In genomic region chr2:91160591-91160990, GRCm38 (mm10) we compare ENCODE assay signal across 22 mouse cellular contexts. TPM values are rescaled to one million over a fixed set of nuclear protein-coding genes. Genes with fewer than 3 reads are reported as not detected.
A peak's percentile ranks its signal among the peaks of the same experiment; 100 is the strongest.
DNase-seq lines count a peak whose midpoint lies in the region; ATAC-seq lines count a peak whose summit lies in the region.
"Had no signal": no experiment of that assay in that cellular context is flagged by ENCODE, and none has a peak within 500 bp of the region (broad histone marks: within the 10 kb centered on the region; RNA-seq: fewer than 3 reads in every experiment).

No protein-coding gene starts in this region.

- H3K27ac ChIP-seq in heart, embryonic 14.5 days (replicated peaks in 1 of 2; ENCODE audit: control insufficient read depth in 1 of 2, insufficient read depth in 1 of 2, low read depth in 2 of 2, low read length in 2 of 2): peak overlapping the region; percentile 6 to 46; a peak in 3 of 4 replicates
- no peak overlapping the region for H3K27ac ChIP-seq in kidney, embryonic 15.5 days
- no peak overlapping the region for H3K27ac ChIP-seq in midbrain, embryonic 11.5 days (ENCODE audit: low read depth, low read length)
- H3K27ac ChIP-seq: embryonic facial prominence, embryonic 15.5 days; gastrocnemius, adult 2 months; hindbrain, embryonic 12.5 days; limb, embryonic 10.5 days had no signal

- no peak overlapping the region for H3K9ac ChIP-seq in heart, embryonic 14.5 days (ENCODE audit: low read length)
- no peak overlapping the region for H3K9ac ChIP-seq in kidney, embryonic 15.5 days
- H3K9ac ChIP-seq in midbrain, embryonic 11.5 days (ENCODE audit: low read length): no peak overlapping the region
- H3K9ac ChIP-seq: embryonic facial prominence, embryonic 15.5 days; hindbrain, embryonic 12.5 days; liver, postnatal 0 days had no signal

- H3K9me3 ChIP-seq in heart, embryonic 14.5 days (ENCODE audit: control insufficient read depth, low read length): no peaks in the 10 kb centered on the region
- no peaks in the 10 kb centered on the region for H3K9me3 ChIP-seq in kidney, embryonic 15.5 days (replicated peaks)
- no peaks in the 10 kb centered on the region for H3K9me3 ChIP-seq in midbrain, embryonic 11.5 days (ENCODE audit: control insufficient read depth, low read length)
- H3K9me3 ChIP-seq: embryonic facial prominence, embryonic 15.5 days; hindbrain, embryonic 12.5 days; limb, embryonic 10.5 days; megakaryocyte, embryonic 14.5 days had no signal

- 33% methylated on average over 6 of the region's 6 CpGs for WGBS in heart, embryonic 14.5 days
- 77% methylated on average over 6 of the region's 6 CpGs for WGBS in kidney, embryonic 15.5 days
- whole genome bisulfite sequencing in midbrain, embryonic 11.5 days: 90% methylated on average over 6 of the region's 6 CpGs

- no peaks in the 10 kb centered on the region for H3K27me3 ChIP-seq in heart, embryonic 14.5 days (ENCODE audit: control insufficient read depth, insufficient read depth, low read length)
- H3K27me3 ChIP-seq in kidney, embryonic 15.5 days: no peaks in the 10 kb centered on the region
- H3K27me3 ChIP-seq in midbrain, embryonic 11.5 days (ENCODE audit: control insufficient read depth, insufficient read depth, low read length): no peaks in the 10 kb centered on the region
- H3K27me3 ChIP-seq: embryonic facial prominence, embryonic 15.5 days; hindbrain, embryonic 12.5 days; megakaryocyte, embryonic 14.5 days; Patski had no signal

- H3K36me3 ChIP-seq in heart, embryonic 14.5 days (ENCODE audit: control insufficient read depth, insufficient read depth, low read length): 0 out of 2 replicates have a peak, but pooled peaks cover 6% of the 10 kb centered on the region
- peaks cover 42% of the 10 kb centered on the region for H3K36me3 ChIP-seq in kidney, embryonic 15.5 days
- peaks cover 4% of the 10 kb centered on the region; the same call in 1 of the 2 replicates for H3K36me3 ChIP-seq in midbrain, embryonic 11.5 days (ENCODE audit: control insufficient read depth, insufficient read depth, low read length)

- H3K4me1 ChIP-seq in heart, embryonic 14.5 days (ENCODE audit: control insufficient read depth in 2 of 2, insufficient read depth in 2 of 2, low read length in 2 of 2): peaks cover 14 to 20% of the 10 kb centered on the region in 2 experiments
- no peaks in the 10 kb centered on the region for H3K4me1 ChIP-seq in kidney, embryonic 15.5 days
- H3K4me1 ChIP-seq in midbrain, embryonic 11.5 days (ENCODE audit: control insufficient read depth, insufficient read depth, low read length): no peaks in the 10 kb centered on the region
- H3K4me1 ChIP-seq: embryonic facial prominence, embryonic 15.5 days; hindbrain, embryonic 12.5 days; limb, embryonic 10.5 days had no signal

- no peak for ATAC-seq in heart, embryonic 14.5 days (ENCODE audit: insufficient number of reproducible peaks, insufficient read depth, low FRiP score, low read depth)
- no peak for ATAC-seq in kidney, embryonic 15.5 days (replicated peaks; ENCODE audit: low FRiP score)
- no peak for ATAC-seq in midbrain, embryonic 11.5 days (ENCODE audit: low FRiP score)
- ATAC-seq: forebrain, embryonic 14.5 days; liver, postnatal 0 days; Patski had no signal

- no peak for DNase-seq in heart, adult 8-10 months (ENCODE audit: low spot score)
- DNase-seq in kidney, adult 9 months: peak; percentile 8
- DNase-seq in testis, postnatal 14 days (ENCODE audit: low spot score): peak; percentile 3
- no peak for DNase-seq in testis, postnatal 10 days (ENCODE audit: low spot score)
- DNase-seq in midbrain, embryonic 11.5 days (ENCODE audit: low spot score, missing footprints): no peak
- DNase-seq: adrenal gland, adult 2 months; cerebellum, adult 11 months; cerebellum, adult 9-11 months; gastrocnemius, adult 2 months; liver, postnatal 0 days; midbrain, embryonic 14.5 days; right cerebral cortex, postnatal 14 days; thymus, postnatal 25 days had no signal

- H3K4me2 ChIP-seq in heart, embryonic 14.5 days (ENCODE audit: low read length): no peak overlapping the region
- no peak overlapping the region for H3K4me2 ChIP-seq in kidney, embryonic 15.5 days
- H3K4me2 ChIP-seq in midbrain, embryonic 11.5 days: no peak overlapping the region
- H3K4me2 ChIP-seq: embryonic facial prominence, embryonic 15.5 days; hindbrain, embryonic 12.5 days; liver, embryonic 11.5 days had no signal

- no peak overlapping the region for H3K4me3 ChIP-seq in heart, embryonic 14.5 days (ENCODE audit: control insufficient read depth in 1 of 2, insufficient read depth in 1 of 2, low read depth in 1 of 2, low read length in 2 of 2)
- H3K4me3 ChIP-seq in kidney, embryonic 15.5 days (replicated peaks): no peak overlapping the region
- no peak overlapping the region for H3K4me3 ChIP-seq in midbrain, embryonic 11.5 days (ENCODE audit: low read depth, low read length)
- H3K4me3 ChIP-seq: embryonic facial prominence, embryonic 15.5 days; gastrocnemius, adult 2 months; hindbrain, embryonic 12.5 days; limb, embryonic 10.5 days; megakaryocyte, embryonic 14.5 days had no signal

RNA-seq across cellular contexts. Expression of gene Madd, which starts 23.0 kb away (rescaled TPM):
- polyA plus RNA-seq in heart, embryonic 14.5 days (2014; fragmentation: Nextera tagmentation; extraction: Ambion mirVana): 5.2 and 5.3 TPM in 2 replicates
- total RNA-seq in heart, adult 8-10 months (2022): 1 to 10 TPM; 4.9 to 6.9 (median 6.1) TPM
- polyA plus RNA-seq in kidney, embryonic 15.5 days (2015; fragmentation: Nextera tagmentation; extraction: Ambion mirVana): 6.8 and 10.1 TPM in 2 replicates
- polyA plus RNA-seq in midbrain, embryonic 11.5 days (2014; fragmentation: Nextera tagmentation; extraction: Ambion mirVana): 16.9 and 17.3 TPM in 2 replicates

RNA-seq across cellular contexts. Expression of gene Nr1h3, which starts 42.0 kb away (rescaled TPM):
- 2.2 and 2.6 TPM in 2 replicates for polyA plus RNA-seq in heart, embryonic 14.5 days (2014; fragmentation: Nextera tagmentation; extraction: Ambion mirVana)
- total RNA-seq in heart, adult 8-10 months (2022): 10 to 100 TPM; 15.6 to 31.0 (median 22.5) TPM
- 2.2 and 3.3 TPM in 2 replicates for polyA plus RNA-seq in kidney, embryonic 15.5 days (2015; fragmentation: Nextera tagmentation; extraction: Ambion mirVana)
- polyA plus RNA-seq in midbrain, embryonic 11.5 days (2014; fragmentation: Nextera tagmentation; extraction: Ambion mirVana): 1.7 and 1.9 TPM in 2 replicates

RNA-seq across cellular contexts. Expression of gene Acp2, which starts 42.1 kb away (rescaled TPM):
- 21.9 and 22.7 TPM in 2 replicates for polyA plus RNA-seq in heart, embryonic 14.5 days (2014; fragmentation: Nextera tagmentation; extraction: Ambion mirVana)
- 10 to 100 TPM; 14.3 to 17.5 (median 16.7) TPM for total RNA-seq in heart, adult 8-10 months (2022)
- polyA plus RNA-seq in kidney, embryonic 15.5 days (2015; fragmentation: Nextera tagmentation; extraction: Ambion mirVana): 27.1 and 27.3 TPM in 2 replicates
- 34.6 and 38.8 TPM in 2 replicates for polyA plus RNA-seq in midbrain, embryonic 11.5 days (2014; fragmentation: Nextera tagmentation; extraction: Ambion mirVana)

RNA-seq across cellular contexts. Expression of gene Mybpc3, which starts 42.6 kb away (rescaled TPM):
- 789 and 806 TPM in 2 replicates for polyA plus RNA-seq in heart, embryonic 14.5 days (2014; fragmentation: Nextera tagmentation; extraction: Ambion mirVana)
- 1,000 to 10,000 TPM; 1,514 to 2,177 (median 1,722) TPM for total RNA-seq in heart, adult 8-10 months (2022)
- polyA plus RNA-seq in kidney, embryonic 15.5 days (2015; fragmentation: Nextera tagmentation; extraction: Ambion mirVana): 0.10 and 0.13 TPM in 2 replicates
- not detected in 2 replicates for polyA plus RNA-seq in midbrain, embryonic 11.5 days (2014; fragmentation: Nextera tagmentation; extraction: Ambion mirVana)
- polyA plus RNA-seq: adrenal gland, adult 2 months; forebrain, embryonic 14.5 days; midbrain, embryonic 14.5 days; Patski had no signal

Comparison
In these comparisons a context has a peak if more than half of its experiments do, and no peak if none do; other contexts are left out.
1. DNase-seq: peak in kidney, adult 9 months (single experiment) and testis, postnatal 14 days (single experiment); none in heart, adult 8-10 months (single experiment), testis, postnatal 10 days (single experiment) and midbrain, embryonic 11.5 days (single experiment).
2. H3K27ac ChIP-seq: peak in heart, embryonic 14.5 days (2 of 2); none in kidney, embryonic 15.5 days (single experiment) and midbrain, embryonic 11.5 days (single experiment).